Mouse (Mus musculus): Measurements from ENCODE around the gene Timm10. TPM values are rescaled to one million over a fixed set of nuclear protein-coding genes. Genes with fewer than 3 reads are reported as not detected.

The Timm10 gene
- polyA plus RNA-seq, 1 experiment from 2014 or later = 83.3 TPM

- Histone ChIP-seq H3K27me3 (ENCODE audit: control insufficient read depth, insufficient read depth, low read length) (peaks cover 16% of the 10 kb centered on the region), H3K27ac (no peak overlapping the region), H3K9me3 (ENCODE audit: control insufficient read depth, low read length) (no peaks in the 10 kb centered on the region), H3K9ac (no peak overlapping the region), H3K4me2 (replicated peaks) (no peak overlapping the region), H3K4me1 (replicated peaks; ENCODE audit: control insufficient read depth, insufficient read depth, low read length) (no peaks in the 10 kb centered on the region; the same call in 1 of the 2 replicates), H3K4me3 (replicated peaks; ENCODE audit: low read length) (no peak overlapping the region), H3K36me3 (replicated peaks; ENCODE audit: control insufficient read depth, insufficient read depth) (no peaks in the 10 kb centered on the region)
- no peak for ATAC-seq (ENCODE audit: low FRiP score)
- no peak for DNase-seq (ENCODE audit: low spot score)
- WGBS = 71% methylated on average over 1 of the region's 1 CpGs
Measured at GRCm38 (mm10) chr2:84845226-84845625, 18.4 kb downstream of the Timm10 start.

GRCm38 (mm10) chr2:84850407-84851129, 23.8 kb downstream of the Timm10 start:
- DNase-seq (ENCODE audit: low spot score) (no peak), ATAC-seq (ENCODE audit: low FRiP score) (no peak)
- no peak overlapping the region; the same call in 1 of the 2 replicates for H3K4me2 ChIP-seq (replicated peaks)
- 0 out of 2 replicates have a peak, but pooled peaks cover 5% of the 10 kb centered on the region for H3K4me1 ChIP-seq (replicated peaks; ENCODE audit: control insufficient read depth, insufficient read depth, low read length)
- H3K9ac ChIP-seq = no peak overlapping the region
- WGBS = 70% methylated on average over 7 of the region's 7 CpGs
- H3K9me3 ChIP-seq (ENCODE audit: control insufficient read depth, low read length) = no peaks in the 10 kb centered on the region
- no peaks in the 10 kb centered on the region for H3K36me3 ChIP-seq (replicated peaks; ENCODE audit: control insufficient read depth, insufficient read depth)
- no peak overlapping the region for H3K4me3 ChIP-seq (replicated peaks; ENCODE audit: low read length)
- H3K27me3 ChIP-seq (ENCODE audit: control insufficient read depth, insufficient read depth, low read length) = no peaks in the 10 kb centered on the region
- H3K27ac ChIP-seq = no peak overlapping the region

- Histone ChIP-seq H3K36me3 (replicated peaks; ENCODE audit: control insufficient read depth, insufficient read depth) (no peaks in the 10 kb centered on the region), H3K9me3 (ENCODE audit: control insufficient read depth, low read length) (no peaks in the 10 kb centered on the region), H3K27ac (no peak overlapping the region), H3K27me3 (ENCODE audit: control insufficient read depth, insufficient read depth, low read length) (no peaks in the 10 kb centered on the region), H3K4me2 (replicated peaks) (peak overlapping the region; percentile 22; the same call in 1 of the 2 replicates), H3K4me1 (replicated peaks; ENCODE audit: control insufficient read depth, insufficient read depth, low read length) (0 out of 2 replicates have a peak, but pooled peaks cover 5% of the 10 kb centered on the region), H3K9ac (no peak overlapping the region), H3K4me3 (replicated peaks; ENCODE audit: low read length) (no peak overlapping the region)
- DNase-seq (ENCODE audit: low spot score) = no peak
- peak; percentile 44; the same call in 1 of the 2 replicates for ATAC-seq (ENCODE audit: low FRiP score)
- WGBS = 39% methylated on average over 23 of the region's 23 CpGs
Measured at GRCm38 (mm10) chr2:84851130-84852040, 24.6 kb downstream of the Timm10 start.

GRCm38 (mm10) chr2:84855732-84856131, 28.9 kb downstream of the Timm10 start:
- no peak overlapping the region for H3K4me2 ChIP-seq (replicated peaks)
- H3K9me3 ChIP-seq (ENCODE audit: control insufficient read depth, low read length) = no peaks in the 10 kb centered on the region
- WGBS = 52% methylated on average over 2 of the region's 2 CpGs
- H3K4me1 ChIP-seq (replicated peaks; ENCODE audit: control insufficient read depth, insufficient read depth, low read length) = 0 out of 2 replicates have a peak, but pooled peaks cover 5% of the 10 kb centered on the region
- no peak overlapping the region for H3K9ac ChIP-seq
- DNase-seq (ENCODE audit: low spot score) (peak; percentile 59), ATAC-seq (ENCODE audit: low FRiP score) (peak; percentile 41; the same call in 1 of the 2 replicates)
- H3K27me3 ChIP-seq (ENCODE audit: control insufficient read depth, insufficient read depth, low read length) = no peaks in the 10 kb centered on the region
- H3K27ac ChIP-seq = no peak overlapping the region
- H3K36me3 ChIP-seq (replicated peaks; ENCODE audit: control insufficient read depth, insufficient read depth) = no peaks in the 10 kb centered on the region
- H3K4me3 ChIP-seq (replicated peaks; ENCODE audit: low read length) = no peak overlapping the region

GRCm38 (mm10) chr2:84858551-84858950, 31.8 kb downstream of the Timm10 start:
- Histone ChIP-seq H3K27ac (no peak overlapping the region), H3K4me3 (replicated peaks; ENCODE audit: low read length) (no peak overlapping the region), H3K27me3 (ENCODE audit: control insufficient read depth, insufficient read depth, low read length) (no peaks in the 10 kb centered on the region), H3K4me2 (replicated peaks) (no peak overlapping the region), H3K36me3 (replicated peaks; ENCODE audit: control insufficient read depth, insufficient read depth) (no peaks in the 10 kb centered on the region), H3K4me1 (replicated peaks; ENCODE audit: control insufficient read depth, insufficient read depth, low read length) (no peaks in the 10 kb centered on the region), H3K9me3 (ENCODE audit: control insufficient read depth, low read length) (no peaks in the 10 kb centered on the region), H3K9ac (no peak overlapping the region)
- WGBS = 91% methylated on average over 1 of the region's 1 CpGs
- no peak for ATAC-seq (ENCODE audit: low FRiP score)
- no peak for DNase-seq (ENCODE audit: low spot score)

- no peaks in the 10 kb centered on the region for H3K36me3 ChIP-seq (replicated peaks; ENCODE audit: control insufficient read depth, insufficient read depth)
- ATAC-seq (ENCODE audit: low FRiP score) (no peak), DNase-seq (ENCODE audit: low spot score) (no peak)
- no peak overlapping the region for H3K4me3 ChIP-seq (replicated peaks; ENCODE audit: low read length)
- no peak overlapping the region for H3K27ac ChIP-seq
- H3K9me3 ChIP-seq (ENCODE audit: control insufficient read depth, low read length) = no peaks in the 10 kb centered on the region
- 81% methylated on average over 7 of the region's 7 CpGs for WGBS
- no peaks in the 10 kb centered on the region for H3K4me1 ChIP-seq (replicated peaks; ENCODE audit: control insufficient read depth, insufficient read depth, low read length)
- no peak overlapping the region for H3K9ac ChIP-seq
- H3K4me2 ChIP-seq (replicated peaks) = no peak overlapping the region
- no peaks in the 10 kb centered on the region for H3K27me3 ChIP-seq (ENCODE audit: control insufficient read depth, insufficient read depth, low read length)
Measured at GRCm38 (mm10) chr2:84859991-84860780, 33.4 kb downstream of the Timm10 start.

- ATAC-seq (ENCODE audit: low FRiP score) = no peak
- H3K4me2 ChIP-seq (replicated peaks) = no peak overlapping the region
- 84% methylated on average over 3 of the region's 3 CpGs for WGBS
Measured at GRCm38 (mm10) chr2:84861430-84861829, 34.6 kb downstream of the Timm10 start.

GRCm38 (mm10) chr2:84862231-84862630, 35.4 kb downstream of the Timm10 start:
- no peak overlapping the region for H3K4me3 ChIP-seq (replicated peaks; ENCODE audit: low read length)
- H3K27me3 ChIP-seq (ENCODE audit: control insufficient read depth, insufficient read depth, low read length) = peaks cover 16% of the 10 kb centered on the region
- H3K4me2 ChIP-seq (replicated peaks) = no peak overlapping the region
- DNase-seq (ENCODE audit: low spot score) = no peak
- ATAC-seq (ENCODE audit: low FRiP score) = no peak
- H3K9me3 ChIP-seq (ENCODE audit: control insufficient read depth, low read length) = no peaks in the 10 kb centered on the region
- 88% methylated on average over 3 of the region's 3 CpGs for WGBS
- no peak overlapping the region for H3K27ac ChIP-seq
- peaks cover 9% of the 10 kb centered on the region for H3K4me1 ChIP-seq (replicated peaks; ENCODE audit: control insufficient read depth, insufficient read depth, low read length)
- H3K9ac ChIP-seq = no peak overlapping the region
- no peaks in the 10 kb centered on the region for H3K36me3 ChIP-seq (replicated peaks; ENCODE audit: control insufficient read depth, insufficient read depth)

More at GRCm38 (mm10) chr2:84861430-84861829, 34.6 kb downstream of the Timm10 start:
- H3K27me3 ChIP-seq (ENCODE audit: control insufficient read depth, insufficient read depth, low read length) = peaks cover 8% of the 10 kb centered on the region
- H3K9me3 ChIP-seq (ENCODE audit: control insufficient read depth, low read length) = no peaks in the 10 kb centered on the region
- no peak overlapping the region for H3K4me3 ChIP-seq (replicated peaks; ENCODE audit: low read length)
- no peak for DNase-seq (ENCODE audit: low spot score)
- peaks cover 9% of the 10 kb centered on the region for H3K4me1 ChIP-seq (replicated peaks; ENCODE audit: control insufficient read depth, insufficient read depth, low read length)
- no peaks in the 10 kb centered on the region for H3K36me3 ChIP-seq (replicated peaks; ENCODE audit: control insufficient read depth, insufficient read depth)
- no peak overlapping the region for H3K9ac ChIP-seq
- H3K27ac ChIP-seq = no peak overlapping the region

Measured in hindbrain, embryonic 14.5 days (tissue).